Mouse (Mus musculus) CD4-positive helper T cell, adult 2 months (primary cell): Measurements from ENCODE around the gene Gdpd1.

ENCODE experiments used
- DNase-seq: peaks from one replicate; pipeline ENCODE4 v3.0.0-alpha.2; 2012; ENCODE audit warnings: low read depth, missing footprints, low spot score

Gdpd1 gene

GRCm38 (mm10) chr11:86992461-86992988, 81.3 kb downstream of the Gdpd1 start:
- DNase-seq = no peak

- no peak for DNase-seq
Observed at GRCm38 (mm10) chr11:86991241-86991640, 82.6 kb downstream of the Gdpd1 start.

- no peak for DNase-seq
Observed at GRCm38 (mm10) chr11:86990309-86990708, 83.6 kb downstream of the Gdpd1 start.

GRCm38 (mm10) chr11:86984990-86985389, 88.9 kb downstream of the Gdpd1 start:
- DNase-seq = no peak
